Mouse (Mus musculus): ENCODE data around the gene Rps11. TPM values are rescaled to one million over a fixed set of nuclear protein-coding genes. Genes with fewer than 3 reads are reported as not detected.
A peak's percentile ranks its signal among the peaks of the same experiment; 100 is the strongest.
"Not testable (repeated sequence)": the region's sequence is repeated elsewhere in the genome, so short reads cannot be mapped to it uniquely, and the experiment has no call there.

Gene Rps11
- total and polyA plus RNA-seq, 2 experiments from 2014 or later = 794 to 824 TPM

DNA sequence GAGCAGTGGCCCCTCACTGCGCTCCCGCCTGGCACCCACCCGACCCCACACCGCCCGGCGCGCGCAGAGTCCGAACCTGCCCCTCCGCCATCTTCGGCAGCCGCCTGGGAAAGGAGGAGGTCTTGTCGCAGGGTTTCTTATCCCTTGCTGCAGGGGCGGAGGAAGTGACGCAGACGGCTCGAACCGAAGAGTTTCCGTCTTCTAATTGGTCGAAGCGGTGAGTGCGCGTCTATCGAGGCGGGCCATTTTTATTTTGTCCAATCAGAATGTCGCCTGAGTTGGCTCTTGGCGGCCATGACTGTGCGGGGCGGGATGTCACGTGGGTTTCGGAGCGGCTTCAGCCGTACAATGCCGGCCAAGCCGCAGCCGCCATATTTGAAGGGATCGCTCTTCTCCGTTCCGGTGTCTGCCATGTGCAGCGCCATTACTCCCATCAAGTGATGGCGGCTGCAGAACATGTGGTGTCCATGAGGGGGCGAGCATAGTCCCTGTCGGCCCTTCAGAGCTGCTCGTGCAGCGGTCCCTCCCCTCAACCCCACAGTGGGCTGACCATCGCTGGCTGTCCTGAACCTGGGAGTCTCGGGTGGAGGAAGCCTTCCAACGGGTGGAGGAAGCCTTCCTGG is 4.5 kb upstream of the Rps11 start, which contains the start of gene Rpl13a:
Gene Rpl13a, minus strand, starts transcription at position 138 of the 623 bp plus-strand sequence.
- peak within 1 kb of the TSS; percentile 95 for H3K4me3 ChIP-seq (ENCODE audit: low read length)
- no peaks in the 10 kb centered on the region for H3K9me3 ChIP-seq (ENCODE audit: low read length)
- H3K9ac ChIP-seq (replicated peaks; ENCODE audit: low read length) = peak within 1 kb of the TSS; percentile 99
- 1% methylated on average over 48 of the region's 48 CpGs for WGBS
- 0 out of 2 replicates have a peak, but pooled peaks cover 8% of the 10 kb centered on the region for H3K4me1 ChIP-seq (ENCODE audit: insufficient read depth, low read length)
- peak within 1 kb of the TSS; percentile 92 for H3K27ac ChIP-seq
- ATAC-seq = peak; percentile 95
- peak within 1 kb of the TSS; percentile 93 for H3K4me2 ChIP-seq (ENCODE audit: low read depth, low read length)
- peaks cover 23% of the 10 kb centered on the region for H3K36me3 ChIP-seq (ENCODE audit: insufficient read depth, low read length)
- peak; percentile 100 for DNase-seq (ENCODE audit: low spot score)
- TF ChIP-seq CTCF (IDR thresholded peaks at IDR 0.05; ENCODE audit: low read depth) = peak; percentile 90
- no peaks in the 10 kb centered on the region for H3K27me3 ChIP-seq (ENCODE audit: insufficient read depth, low read length)

DNA sequence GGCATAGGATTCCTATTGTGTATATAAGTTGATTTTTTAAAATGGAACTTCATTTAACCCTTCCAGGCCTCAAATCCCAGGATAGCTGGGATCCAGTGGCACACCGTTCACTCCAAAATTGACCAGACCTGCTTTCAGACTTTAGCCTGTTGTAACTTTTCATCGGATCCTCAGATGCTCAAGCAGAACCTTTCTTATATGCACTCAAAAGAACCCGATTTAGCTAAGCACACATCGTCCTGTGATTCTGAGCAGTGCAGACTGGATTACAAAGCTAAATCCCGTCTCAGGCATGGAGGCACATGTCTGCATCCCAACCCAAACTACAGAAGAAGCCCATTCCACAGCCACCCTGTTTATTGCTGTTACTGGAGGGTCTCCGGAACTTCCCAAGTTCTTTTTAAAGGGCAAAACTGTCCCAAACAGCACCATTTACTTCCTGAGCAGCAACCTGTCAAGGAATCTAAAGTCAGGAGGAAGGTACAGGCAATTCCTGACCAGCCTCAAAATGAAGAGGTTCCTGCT is 3.5 kb upstream of the Rps11 start:
- H3K27me3 ChIP-seq (ENCODE audit: insufficient read depth, low read length) = no peaks in the 10 kb centered on the region
- H3K4me1 ChIP-seq (ENCODE audit: insufficient read depth, low read length) = peaks cover 13% of the 10 kb centered on the region
- WGBS = under 1% methylated on average over 6 of the region's 6 CpGs
- peaks cover 28% of the 10 kb centered on the region for H3K36me3 ChIP-seq (ENCODE audit: insufficient read depth, low read length)
- H3K9ac ChIP-seq (replicated peaks; ENCODE audit: low read length) = peak overlapping the region; percentile 99
- DNase-seq (ENCODE audit: low spot score) (no peak), ATAC-seq (no peak)
- H3K4me3 ChIP-seq (ENCODE audit: low read length) = peak overlapping the region; percentile 95
- H3K4me2 ChIP-seq (ENCODE audit: low read depth, low read length) = peak overlapping the region; percentile 93
- no peaks in the 10 kb centered on the region for H3K9me3 ChIP-seq (ENCODE audit: low read length)
- TF ChIP-seq CTCF (IDR thresholded peaks at IDR 0.05; ENCODE audit: low read depth) = no peak
- peak overlapping the region; percentile 91 for H3K27ac ChIP-seq

DNA sequence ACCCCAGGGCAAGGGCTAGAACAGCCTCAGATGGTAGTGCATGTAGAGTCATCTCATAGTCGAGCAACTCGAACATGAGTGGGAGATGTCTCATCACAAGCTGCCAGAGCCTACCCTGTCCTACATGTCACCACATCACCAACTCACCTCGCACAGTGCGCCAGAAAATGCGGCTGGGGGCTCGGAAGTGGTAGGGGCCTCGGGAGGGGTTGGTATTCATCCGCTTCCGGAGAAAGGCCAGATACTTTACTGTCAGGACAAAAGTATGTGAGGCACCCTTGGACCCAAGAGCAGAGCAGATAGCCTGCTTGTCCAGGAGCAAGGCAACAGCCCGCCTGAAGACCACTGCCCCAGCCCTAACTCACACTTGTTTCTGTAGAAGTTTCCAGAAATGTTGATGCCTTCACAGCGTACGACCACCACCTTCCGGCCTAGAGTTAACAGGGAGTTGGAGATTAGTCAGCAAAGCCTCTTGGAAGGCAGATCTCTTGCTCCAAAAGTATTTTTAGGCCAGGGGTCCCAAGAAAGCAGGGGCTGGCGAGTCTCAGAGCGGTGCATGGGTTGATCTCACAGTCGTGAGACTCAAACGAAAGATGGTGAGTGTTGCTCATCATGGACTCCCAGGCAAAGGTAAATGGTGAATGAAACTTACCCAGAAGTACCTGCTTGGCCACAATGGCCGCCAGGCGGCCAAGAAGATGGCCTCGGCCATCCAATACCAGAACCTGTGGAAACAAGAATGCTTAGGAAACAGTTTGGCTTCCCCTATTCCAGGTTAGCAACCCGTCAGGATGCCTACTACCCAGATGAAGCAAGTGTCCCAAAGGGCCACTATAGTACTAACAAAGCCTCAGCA is 2.8 kb upstream of the Rps11 start:
- Histone ChIP-seq H3K4me3 (ENCODE audit: low read length) (peak overlapping the region; percentile 95), H3K27ac (peak overlapping the region; percentile 91; the same call in 1 of the 2 replicates), H3K4me2 (ENCODE audit: low read depth, low read length) (peak overlapping the region; percentile 93), H3K36me3 (ENCODE audit: insufficient read depth, low read length) (peaks cover 35% of the 10 kb centered on the region), H3K27me3 (ENCODE audit: insufficient read depth, low read length) (no peaks in the 10 kb centered on the region), H3K9ac (replicated peaks; ENCODE audit: low read length) (peak overlapping the region; percentile 99), H3K9me3 (ENCODE audit: low read length) (no peaks in the 10 kb centered on the region), H3K4me1 (ENCODE audit: insufficient read depth, low read length) (peaks cover 14% of the 10 kb centered on the region)
- DNase-seq (ENCODE audit: low spot score) = no peak
- peak; percentile 46 for TF ChIP-seq CTCF (IDR thresholded peaks at IDR 0.05; ENCODE audit: low read depth)
- no peak for ATAC-seq
- 49% methylated on average over 21 of the region's 21 CpGs for WGBS

DNA sequence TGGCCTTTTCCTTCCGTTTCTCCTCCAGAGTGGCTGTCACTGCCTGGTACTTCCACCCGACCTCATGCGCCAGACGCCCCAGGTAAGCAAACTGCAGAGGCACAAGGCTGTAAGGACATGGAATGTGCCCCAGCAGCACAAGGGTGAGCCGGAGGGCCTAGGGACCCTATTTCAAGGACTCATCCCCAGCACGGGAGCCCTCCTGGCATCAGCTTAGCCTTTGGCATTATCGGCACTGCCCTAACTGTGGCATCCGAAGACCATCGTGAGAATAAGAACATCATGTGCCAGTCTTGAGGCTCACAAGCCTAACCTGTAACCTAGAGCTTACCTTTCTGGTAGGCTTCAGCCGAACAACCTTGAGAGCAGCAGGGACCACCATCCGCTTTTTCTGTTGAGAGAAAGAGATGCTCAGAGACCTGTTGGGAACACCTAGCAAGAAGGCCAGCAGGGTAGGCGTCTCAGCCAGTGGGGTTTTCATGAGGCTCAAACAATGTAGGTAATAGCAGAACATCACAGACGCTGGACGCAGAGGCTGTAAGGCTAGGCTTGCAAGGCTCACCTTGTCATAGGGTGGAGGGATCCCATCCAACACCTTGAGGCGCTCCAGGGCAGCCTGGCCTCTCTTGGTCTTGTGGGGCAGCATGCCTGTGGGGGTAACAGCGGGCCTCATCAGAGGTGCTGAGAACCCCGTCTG is 2.1 kb upstream of the Rps11 start:
- Histone ChIP-seq H3K27me3 (ENCODE audit: insufficient read depth, low read length) (no peaks in the 10 kb centered on the region), H3K9ac (replicated peaks; ENCODE audit: low read length) (peak overlapping the region; percentile 99; the same call in 1 of the 2 replicates), H3K4me3 (ENCODE audit: low read length) (no peak overlapping the region), H3K27ac (no peak overlapping the region), H3K4me1 (ENCODE audit: insufficient read depth, low read length) (peaks cover 14% of the 10 kb centered on the region), H3K36me3 (ENCODE audit: insufficient read depth, low read length) (peaks cover 43% of the 10 kb centered on the region), H3K4me2 (ENCODE audit: low read depth, low read length) (peak overlapping the region; percentile 93; the same call in 1 of the 2 replicates), H3K9me3 (ENCODE audit: low read length) (no peaks in the 10 kb centered on the region)
- whole genome bisulfite sequencing = 76% methylated on average over 17 of the region's 17 CpGs
- TF ChIP-seq CTCF (IDR thresholded peaks at IDR 0.05; ENCODE audit: low read depth) = no peak
- ATAC-seq (no peak), DNase-seq (ENCODE audit: low spot score) (no peak)

DNA sequence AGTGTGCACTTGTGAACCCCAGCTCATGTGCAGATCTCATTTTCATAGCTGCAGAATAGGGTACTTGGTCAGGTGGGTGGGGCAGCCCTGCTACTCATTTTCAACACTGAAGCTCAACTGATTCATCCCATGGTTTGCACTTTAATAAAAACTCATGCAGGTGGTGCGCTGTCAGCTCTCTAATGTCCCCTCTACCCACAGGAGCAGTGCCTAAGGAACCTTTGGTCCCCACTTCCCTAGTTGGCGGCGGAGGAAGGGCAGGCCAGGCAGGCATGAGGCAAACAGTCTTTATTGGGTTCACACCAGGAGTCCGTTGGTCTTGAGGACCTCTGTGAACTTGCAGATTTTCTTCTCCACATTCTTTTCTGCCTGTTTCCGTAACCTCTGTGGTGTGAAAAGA is 1.4 kb upstream of the Rps11 start:
- H3K4me2 ChIP-seq (ENCODE audit: low read depth, low read length); H3K9me3 ChIP-seq (ENCODE audit: low read length); DNase-seq (ENCODE audit: low spot score); H3K4me3 ChIP-seq (ENCODE audit: low read length); H3K27me3 ChIP-seq (ENCODE audit: insufficient read depth, low read length); H3K9ac ChIP-seq (replicated peaks; ENCODE audit: low read length); H3K27ac ChIP-seq; ATAC-seq: not testable (repeated sequence)
- Histone ChIP-seq H3K36me3 (ENCODE audit: insufficient read depth, low read length) (peaks cover 49% of the 10 kb centered on the region), H3K4me1 (ENCODE audit: insufficient read depth, low read length) (peaks cover 14% of the 10 kb centered on the region)
- 65% methylated on average over 5 of the region's 5 CpGs for WGBS

DNA sequence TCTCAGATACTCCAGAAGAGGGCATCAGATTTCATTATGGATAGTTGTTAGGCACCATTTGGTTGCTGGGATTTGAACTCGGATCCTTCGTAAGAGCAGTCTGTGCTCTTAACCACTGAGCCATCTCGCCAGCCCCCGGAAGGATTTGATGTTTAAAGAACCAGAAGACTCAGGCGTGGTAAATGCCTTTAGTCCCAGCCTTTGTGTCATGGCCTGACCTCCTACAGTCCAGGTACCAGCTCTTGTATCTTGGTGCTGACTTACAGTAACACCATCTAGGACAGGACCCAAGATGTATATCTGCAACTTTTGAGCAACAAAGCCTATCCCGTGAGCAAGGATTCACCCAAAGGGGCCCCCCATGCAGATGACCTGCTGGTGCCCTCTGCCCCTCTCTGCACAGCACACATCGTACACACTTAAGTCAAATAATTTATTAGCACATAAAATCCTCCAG is 933 bp upstream of the Rps11 start:
- 20% methylated on average over 7 of the region's 7 CpGs for WGBS
- ATAC-seq = no peak
- no peak for TF ChIP-seq CTCF (IDR thresholded peaks at IDR 0.05; ENCODE audit: low read depth)
- Histone ChIP-seq H3K36me3 (ENCODE audit: insufficient read depth, low read length) (peaks cover 53% of the 10 kb centered on the region), H3K4me2 (ENCODE audit: low read depth, low read length) (no peak overlapping the region), H3K4me1 (ENCODE audit: insufficient read depth, low read length) (peaks cover 14% of the 10 kb centered on the region), H3K27me3 (ENCODE audit: insufficient read depth, low read length) (no peaks in the 10 kb centered on the region), H3K4me3 (ENCODE audit: low read length) (no peak overlapping the region), H3K9me3 (ENCODE audit: low read length) (no peaks in the 10 kb centered on the region), H3K27ac (peak overlapping the region; percentile 80), H3K9ac (replicated peaks; ENCODE audit: low read length) (no peak overlapping the region)
- DNase-seq (ENCODE audit: low spot score) = peak; percentile 49

Measured in hindbrain, postnatal 0 days (tissue).